Mouse (Mus musculus) neural tube, embryonic 14.5 days (tissue): ENCODE measurements around the gene Rabgap1l. TPM values are rescaled to one million over a fixed set of nuclear protein-coding genes. Genes with fewer than 3 reads are reported as not detected.

Experiments used
- ATAC-seq: fragments of 200-750 bp; cut with Nextera tagmentation; 2 replicates; pipeline ENCODE4 v1.8.0; 2017; ENCODE audit warnings: low read depth, mild to moderate bottlenecking, moderate TSS enrichment, moderate library complexity
- H3K27ac ChIP-seq: fragments of 300-500 bp; sonication (generic); 2 replicates; pipeline ENCODE4 v1.5.1; 2014; ENCODE audit warnings: low read depth, mild to moderate bottlenecking, control low read depth, low read length, moderate library complexity, mixed read lengths
- H3K27me3 ChIP-seq: fragments of 300-500 bp; sonication (generic); 2 replicates; pipeline ENCODE4 v1.6.1; 2014; ENCODE audit warnings: low read length; ENCODE audit not compliant: control insufficient read depth, insufficient read depth
- H3K36me3 ChIP-seq: fragments of 300-500 bp; sonication (generic); 2 replicates; pipeline ENCODE4 v1.6.1; 2014; ENCODE audit warnings: low read length, mixed read lengths; ENCODE audit not compliant: control insufficient read depth, insufficient read depth
- H3K4me1 ChIP-seq: fragments of 300-500 bp; sonication (generic); 2 replicates; pipeline ENCODE4 v1.6.1; 2014; ENCODE audit warnings: low read length; ENCODE audit not compliant: control insufficient read depth, insufficient read depth
- H3K4me2 ChIP-seq: fragments of 300-500 bp; sonication (generic); 2 replicates; pipeline ENCODE4 v1.6.1; 2014; ENCODE audit warnings: mild to moderate bottlenecking, low read depth, low read length, control low read depth
- H3K4me3 ChIP-seq: fragments of 300-500 bp; sonication (generic); 2 replicates; pipeline ENCODE4 v1.5.1; 2014; ENCODE audit warnings: low read depth, low read length, control low read depth, mixed read lengths
- H3K9ac ChIP-seq: fragments of 300-500 bp; sonication (generic); replicated peaks from 2 replicates; pipeline ENCODE4 v1.6.1; 2014; ENCODE audit warnings: low read depth, mild to moderate bottlenecking, control low read depth, low read length, mixed read lengths
- H3K9me3 ChIP-seq: fragments of 300-500 bp; sonication (generic); 2 replicates; pipeline ENCODE4 v1.6.1; 2016; ENCODE audit warnings: low read length; ENCODE audit not compliant: control insufficient read depth
- WGBS: fragments of 180-500 bp; shearing (Covaris S2); extraction: QIAGEN DNeasy Blood & Tissue Kit; methylation state at CpG from one replicate; pipeline ENCODE4 v1.1.7; 2014; 5-methylcytosine and 5-hydroxymethylcytosine counted together
- polyA plus RNA-seq: library from polyadenylated mRNA; unstranded; fragments of >200 nt; fragmentation: Nextera tagmentation; extraction: Ambion mirVana; gene quantifications from 2 replicates; pipeline ENCODE4 v1.2.1, GENCODE M21; 2014

Gene Rabgap1l
- 45.6 and 61.3 TPM in 2 replicates for polyA plus RNA-seq

DNA sequence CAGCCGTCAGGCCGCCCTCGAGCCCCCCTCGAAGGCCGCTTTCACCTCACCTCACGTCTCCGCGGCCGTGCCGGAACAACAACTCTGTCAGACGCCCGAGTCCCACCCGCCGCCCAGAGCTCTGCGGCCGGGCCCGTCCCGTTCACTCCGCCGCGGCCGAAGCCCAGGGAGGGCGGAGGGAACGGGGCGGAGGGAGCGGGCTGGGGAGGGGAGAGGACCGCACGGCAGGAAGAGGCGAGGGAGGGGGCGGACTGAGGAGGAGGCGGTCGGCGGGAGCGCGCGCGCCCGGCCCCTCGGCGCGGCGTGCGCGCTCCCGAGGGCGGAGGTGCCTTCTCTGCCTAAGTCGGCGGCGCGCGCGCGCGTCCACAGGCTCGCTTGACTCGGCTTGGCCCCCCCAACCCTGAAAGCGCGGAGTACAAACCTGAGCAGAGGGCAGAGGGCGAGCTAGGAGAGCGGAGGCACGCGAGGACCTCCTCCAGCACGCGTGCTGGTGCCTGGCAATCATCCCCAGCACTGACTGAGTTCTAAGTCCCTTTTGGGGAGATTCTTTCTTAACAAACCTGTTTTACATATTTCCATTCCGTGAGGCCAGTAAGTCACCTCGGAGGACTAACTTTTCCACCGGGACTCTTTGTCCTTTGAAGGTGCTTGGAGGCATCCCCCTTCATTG, at the start of gene Rabgap1l:
TSS of gene Rabgap1l (minus strand) at position 526 of the 670 bp plus-strand sequence.
- Histone ChIP-seq H3K36me3 (no peaks in the 10 kb centered on the region), H3K27me3 (no peaks in the 10 kb centered on the region; the same call in 1 of the 2 replicates), H3K4me1 (no peaks in the 10 kb centered on the region), H3K4me3 (peak within 1 kb of the TSS; percentile 89), H3K9me3 (no peaks in the 10 kb centered on the region), H3K27ac (peak within 1 kb of the TSS; percentile 44; the same call in 1 of the 2 replicates), H3K9ac (peak within 1 kb of the TSS; percentile 86), H3K4me2 (peak within 1 kb of the TSS; percentile 99)
- ATAC-seq, result peak; percentile 96
- under 1% methylated on average over 50 of the region's 67 CpGs for WGBS

DNA sequence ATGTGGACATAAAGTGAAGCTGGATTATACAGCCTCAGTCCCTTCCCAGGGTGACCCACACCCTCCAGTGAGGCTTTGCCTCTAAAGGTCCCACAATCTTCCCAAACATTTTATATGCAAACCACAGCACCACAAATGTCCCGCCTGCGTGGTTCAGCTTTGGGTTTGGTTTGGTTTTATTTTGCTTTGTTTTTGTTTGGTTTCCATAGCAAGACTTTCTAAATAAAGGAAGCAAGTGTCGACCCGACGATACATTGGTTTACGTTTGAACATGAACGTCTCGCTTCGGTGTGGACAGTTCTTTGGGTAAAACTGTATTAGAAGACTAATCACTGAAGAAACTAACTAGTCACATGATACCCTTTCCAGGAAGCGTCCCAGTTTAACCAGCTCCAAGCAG, 49.6 kb upstream of the Rabgap1l start:
- H3K4me3 ChIP-seq, result no peak overlapping the region
- no peaks in the 10 kb centered on the region for H3K27me3 ChIP-seq
- H3K4me2 ChIP-seq, result no peak overlapping the region
- WGBS, result 92% methylated on average over 10 of the region's 10 CpGs
- H3K9me3 ChIP-seq, result no peaks in the 10 kb centered on the region
- no peak overlapping the region for H3K9ac ChIP-seq
- no peak overlapping the region for H3K27ac ChIP-seq
- no peaks in the 10 kb centered on the region for H3K4me1 ChIP-seq
- H3K36me3 ChIP-seq, result no peaks in the 10 kb centered on the region
- no peak for ATAC-seq

DNA sequence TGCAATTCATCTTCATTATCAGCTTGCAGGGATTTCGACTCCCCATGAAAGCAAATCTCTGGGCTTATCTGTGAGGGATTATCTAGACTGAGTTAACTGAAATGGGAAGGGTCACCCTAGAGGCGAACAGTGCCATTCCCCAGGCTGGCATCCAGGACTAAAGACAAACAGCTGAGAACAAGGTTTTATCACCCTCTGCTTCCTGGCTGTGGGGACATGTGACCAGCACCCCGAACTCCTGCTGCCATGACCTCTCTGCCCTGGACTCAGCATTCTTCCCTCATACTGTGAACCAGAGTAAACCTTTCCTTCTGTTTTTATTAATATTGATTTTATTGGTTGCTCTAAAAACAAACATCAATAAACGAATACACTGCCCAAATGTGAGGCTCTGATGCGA, 47.6 kb upstream of the Rabgap1l start:
- Histone ChIP-seq H3K27ac (no peak overlapping the region), H3K4me2 (no peak overlapping the region), H3K27me3 (no peaks in the 10 kb centered on the region), H3K4me3 (no peak overlapping the region), H3K4me1 (no peaks in the 10 kb centered on the region), H3K9me3 (no peaks in the 10 kb centered on the region), H3K9ac (no peak overlapping the region), H3K36me3 (no peaks in the 10 kb centered on the region)
- no peak for ATAC-seq
- WGBS, result 82% methylated on average over 5 of the region's 5 CpGs

DNA sequence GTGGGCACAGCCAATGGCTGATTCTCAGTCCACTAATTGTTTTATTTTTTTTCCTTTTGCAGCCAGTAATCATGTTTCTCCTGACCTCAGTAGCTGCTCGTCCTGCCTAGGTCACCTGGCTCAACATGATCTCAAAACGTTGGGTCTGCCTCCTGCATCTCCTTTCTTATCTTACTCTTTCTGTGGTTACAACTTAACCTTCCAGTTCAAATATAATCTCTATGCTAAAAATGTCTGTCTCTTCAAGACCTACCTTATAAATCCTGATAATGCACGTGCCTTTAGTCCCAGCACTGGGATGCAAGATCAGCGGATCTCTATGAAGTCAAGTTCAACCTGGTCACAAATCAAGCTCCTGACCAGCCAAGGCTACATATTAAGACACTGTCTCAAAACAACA, 46.1 kb upstream of the Rabgap1l start:
- Histone ChIP-seq H3K27ac (no peak overlapping the region), H3K4me1 (no peaks in the 10 kb centered on the region), H3K27me3 (no peaks in the 10 kb centered on the region), H3K4me3 (no peak overlapping the region), H3K4me2 (no peak overlapping the region), H3K9ac (no peak overlapping the region), H3K9me3 (no peaks in the 10 kb centered on the region), H3K36me3 (no peaks in the 10 kb centered on the region)
- 84% methylated on average over 4 of the region's 4 CpGs for WGBS
- no peak for ATAC-seq

DNA sequence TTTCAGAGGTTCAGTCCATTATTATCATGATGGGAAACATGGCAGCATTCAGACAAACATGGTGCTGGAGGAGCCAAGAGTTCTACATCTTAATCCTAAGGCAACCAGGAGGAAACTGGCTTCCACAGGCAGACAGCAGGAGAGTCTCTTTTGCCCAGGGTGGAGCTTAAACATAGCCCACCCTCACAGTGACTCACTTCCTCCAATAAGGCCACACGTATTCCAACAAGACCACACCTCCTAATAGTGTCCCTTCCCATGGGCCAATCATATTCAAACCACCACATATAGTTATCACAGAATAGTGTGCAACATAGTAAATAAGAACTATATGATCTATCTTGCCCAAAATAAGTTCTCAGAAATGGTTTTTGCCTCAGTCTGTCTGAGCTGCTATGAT, 41.4 kb upstream of the Rabgap1l start:
- H3K4me1 ChIP-seq, result no peaks in the 10 kb centered on the region
- H3K36me3 ChIP-seq, result no peaks in the 10 kb centered on the region
- no peak overlapping the region for H3K4me2 ChIP-seq
- H3K27ac ChIP-seq, result no peak overlapping the region
- ATAC-seq, result no peak
- no peak overlapping the region for H3K4me3 ChIP-seq
- no peaks in the 10 kb centered on the region for H3K27me3 ChIP-seq
- WGBS, result 78% methylated on average over 1 of the region's 1 CpGs
- no peak overlapping the region for H3K9ac ChIP-seq
- H3K9me3 ChIP-seq, result no peaks in the 10 kb centered on the region

DNA sequence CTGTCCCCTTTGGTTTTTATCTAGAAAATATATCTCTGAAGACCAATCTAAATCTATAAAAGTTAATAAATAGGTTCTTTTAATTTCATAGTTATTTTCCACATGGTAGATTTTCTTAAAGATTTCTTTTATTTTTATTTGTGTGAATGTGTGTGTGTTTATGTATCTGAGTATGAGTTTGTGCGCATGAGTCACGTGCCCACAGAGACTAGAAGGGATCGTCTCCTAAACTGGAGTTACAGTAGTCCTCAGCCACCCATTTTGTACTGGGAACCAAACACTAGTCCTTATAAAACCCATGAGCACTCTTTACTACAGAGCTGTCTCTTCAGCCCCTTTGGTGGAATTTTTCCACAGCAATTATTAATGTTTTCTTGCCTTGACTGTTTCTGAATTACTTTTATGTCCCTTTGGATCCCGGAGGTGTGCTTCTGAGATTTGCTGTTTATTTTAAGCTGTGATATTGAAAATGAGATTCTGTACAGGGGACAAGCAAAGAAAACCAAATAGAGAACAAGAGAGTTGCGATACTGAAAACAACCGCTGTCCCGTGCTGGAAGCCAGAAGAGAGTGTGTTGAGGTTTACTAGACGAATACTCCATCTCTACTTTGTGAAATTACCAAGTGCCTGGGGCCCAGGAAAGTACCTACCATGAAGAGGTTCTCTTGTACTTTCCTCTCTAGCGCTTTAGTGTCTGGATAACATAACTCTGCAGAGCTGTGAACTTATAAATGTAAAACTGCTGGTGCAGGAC, 39.4 kb upstream of the Rabgap1l start:
- H3K4me3 ChIP-seq, result no peak overlapping the region
- no peak for ATAC-seq
- H3K4me2 ChIP-seq, result no peak overlapping the region
- H3K27ac ChIP-seq, result no peak overlapping the region
- no peaks in the 10 kb centered on the region for H3K36me3 ChIP-seq
- H3K4me1 ChIP-seq, result no peaks in the 10 kb centered on the region
- no peak overlapping the region for H3K9ac ChIP-seq
- no peaks in the 10 kb centered on the region for H3K9me3 ChIP-seq
- 89% methylated on average over 9 of the region's 9 CpGs for WGBS
- H3K27me3 ChIP-seq, result no peaks in the 10 kb centered on the region

DNA sequence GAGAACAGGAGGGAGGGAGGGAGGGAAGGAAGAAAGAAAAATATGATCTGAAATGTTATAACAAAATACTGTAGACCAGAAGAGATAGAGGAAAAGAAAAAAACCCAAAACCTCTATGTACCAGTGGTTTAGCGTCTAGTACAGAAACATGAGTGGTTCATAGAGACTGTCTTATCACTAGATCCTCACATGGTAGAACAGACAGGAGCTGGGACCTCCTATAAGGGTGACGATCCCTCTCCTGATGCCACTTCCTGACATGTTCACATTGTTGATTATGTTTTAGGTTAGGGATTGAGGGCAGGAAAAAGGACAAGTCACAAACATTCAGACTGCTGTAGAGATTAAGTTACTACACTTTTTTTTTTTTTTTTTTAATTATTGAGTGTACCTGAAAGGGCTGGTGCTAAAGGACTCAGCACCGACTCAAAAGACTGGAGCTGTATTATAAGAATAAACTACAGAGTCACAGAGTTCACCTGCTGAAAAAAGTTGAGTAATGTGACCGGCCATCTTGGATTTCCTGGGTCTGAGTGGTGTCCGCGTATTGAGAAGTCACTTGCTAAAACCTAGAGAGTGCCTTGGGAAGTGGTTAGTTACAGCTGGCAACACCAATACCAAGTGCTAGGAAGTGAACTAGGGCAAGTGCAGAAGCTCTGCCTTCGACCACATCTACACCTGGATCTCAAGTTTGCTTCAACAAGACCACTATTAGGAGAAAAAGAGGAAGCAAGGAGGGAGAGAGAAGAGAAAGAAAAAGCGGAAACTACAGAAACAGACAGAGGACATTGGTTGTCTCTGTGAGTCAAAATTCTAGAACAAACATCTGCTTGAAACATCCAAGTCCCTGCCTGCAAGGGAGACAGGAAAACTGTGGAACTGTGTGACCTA, 37.8 kb upstream of the Rabgap1l start:
- Histone ChIP-seq H3K27me3 (no peaks in the 10 kb centered on the region), H3K27ac (no peak overlapping the region), H3K36me3 (no peaks in the 10 kb centered on the region), H3K9me3 (no peaks in the 10 kb centered on the region), H3K9ac (no peak overlapping the region), H3K4me2 (no peak overlapping the region), H3K4me1 (no peaks in the 10 kb centered on the region), H3K4me3 (no peak overlapping the region)
- no peak for ATAC-seq
- 93% methylated on average over 8 of the region's 8 CpGs for WGBS

DNA sequence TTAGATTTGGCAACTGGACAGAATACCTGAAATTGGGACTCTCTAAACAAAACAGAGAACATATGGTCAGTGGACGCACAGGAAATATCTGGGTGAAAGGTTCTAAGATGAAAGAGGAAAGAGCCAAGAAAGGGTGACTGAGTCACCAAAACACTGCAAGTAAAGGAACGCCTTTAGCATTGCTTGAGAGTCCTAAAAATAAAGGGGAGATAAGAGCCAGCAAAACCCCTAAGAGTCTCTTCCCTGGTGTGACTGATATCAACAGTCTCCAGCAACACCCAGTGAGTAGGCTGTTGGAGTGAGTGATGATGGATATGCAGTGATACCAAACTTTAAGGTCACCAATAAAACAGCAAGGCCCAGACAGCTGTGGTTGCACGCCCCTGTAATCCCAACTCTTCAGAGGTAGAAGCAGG, 32.4 kb upstream of the Rabgap1l start:
- H3K9me3 ChIP-seq, result no peaks in the 10 kb centered on the region
- H3K4me3 ChIP-seq, result no peak overlapping the region
- H3K27ac ChIP-seq, result no peak overlapping the region
- no peaks in the 10 kb centered on the region for H3K4me1 ChIP-seq
- no peaks in the 10 kb centered on the region for H3K27me3 ChIP-seq
- H3K36me3 ChIP-seq, result no peaks in the 10 kb centered on the region
- no peak for ATAC-seq
- no peak overlapping the region for H3K9ac ChIP-seq
- no peak overlapping the region for H3K4me2 ChIP-seq
- 88% methylated on average over 3 of the region's 3 CpGs for WGBS
